Comparison of ENCODE assay signal across 8 mouse cellular contexts in the genomic region with DNA sequence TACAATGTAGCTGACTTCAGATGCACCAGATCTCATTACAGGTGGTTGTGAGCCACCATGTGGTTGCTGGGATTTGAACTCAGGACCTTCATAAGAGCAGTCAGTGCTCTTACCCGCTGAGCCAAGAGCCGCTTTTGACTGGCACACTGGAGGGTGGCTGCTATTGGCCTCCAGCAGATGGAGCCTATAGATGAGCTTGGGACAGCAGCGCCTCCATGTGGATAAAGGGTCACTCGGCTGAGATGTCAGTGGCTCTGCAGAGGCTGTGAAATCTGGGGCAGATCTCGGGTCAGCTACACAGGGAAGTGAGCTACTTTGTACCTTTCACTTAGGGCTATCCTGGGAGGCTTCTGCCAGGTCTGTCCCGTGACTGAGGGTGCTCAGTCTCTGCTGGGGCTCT. TPM values are rescaled to one million over a fixed set of nuclear protein-coding genes. Genes with fewer than 3 reads are reported as not detected.
DNase-seq lines count a peak whose midpoint lies in the region; ATAC-seq and TF ChIP-seq lines count a peak whose summit lies in the region.

No protein-coding gene starts in this region.

- H3K4me1 ChIP-seq in forebrain, postnatal 0 days (ENCODE audit: insufficient read depth), result no peaks in the 10 kb centered on the region
- H3K4me1 ChIP-seq in forebrain, embryonic 13.5 days, result no peaks in the 10 kb centered on the region
- H3K4me1 ChIP-seq in midbrain, postnatal 0 days (ENCODE audit: insufficient read depth, low read length), result no peaks in the 10 kb centered on the region
- H3K4me1 ChIP-seq in midbrain, embryonic 15.5 days, result no peaks in the 10 kb centered on the region
- H3K4me1 ChIP-seq in heart, embryonic 12.5 days (replicated peaks), result peaks cover 6% of the 10 kb centered on the region; the same call in 1 of the 2 replicates

- peak; percentile 30; the same call in 1 of the 2 replicates for ATAC-seq in forebrain, postnatal 0 days
- ATAC-seq in forebrain, embryonic 13.5 days, result no peak
- ATAC-seq in midbrain, postnatal 0 days (ENCODE audit: low FRiP score), result no peak
- no peak for ATAC-seq in midbrain, embryonic 15.5 days (replicated peaks)
- no peak for ATAC-seq in heart, embryonic 12.5 days (ENCODE audit: insufficient number of reproducible peaks, low FRiP score)

- peaks cover 8% of the 10 kb centered on the region for H3K36me3 ChIP-seq in forebrain, postnatal 0 days (ENCODE audit: insufficient read depth)
- peaks cover 7% of the 10 kb centered on the region for H3K36me3 ChIP-seq in forebrain, embryonic 13.5 days (ENCODE audit: poor library complexity, severe bottlenecking)
- H3K36me3 ChIP-seq in midbrain, postnatal 0 days (ENCODE audit: insufficient read depth, low read length), result peaks cover 2% of the 10 kb centered on the region; the same call in 1 of the 2 replicates
- no peaks in the 10 kb centered on the region for H3K36me3 ChIP-seq in midbrain, embryonic 15.5 days (replicated peaks)
- no peaks in the 10 kb centered on the region; the same call in 1 of the 2 replicates for H3K36me3 ChIP-seq in heart, embryonic 12.5 days

- no peak overlapping the region for H3K4me3 ChIP-seq in forebrain, postnatal 0 days (ENCODE audit: low read depth, low read length)
- no peak overlapping the region for H3K4me3 ChIP-seq in forebrain, embryonic 13.5 days
- no peak overlapping the region for H3K4me3 ChIP-seq in midbrain, postnatal 0 days (ENCODE audit: low read depth, low read length)
- H3K4me3 ChIP-seq in midbrain, embryonic 15.5 days, result no peak overlapping the region
- no peak overlapping the region for H3K4me3 ChIP-seq in heart, embryonic 12.5 days

- peak; percentile 54 for TF ChIP-seq CTCF in forebrain, postnatal 0 days (IDR thresholded peaks at IDR 0.05; ENCODE audit: low read depth)
- peak; percentile 57 for TF ChIP-seq CTCF in midbrain, postnatal 0 days (IDR thresholded peaks at IDR 0.05)

- no peaks in the 10 kb centered on the region for H3K27me3 ChIP-seq in forebrain, postnatal 0 days (ENCODE audit: insufficient read depth, low read length)
- no peaks in the 10 kb centered on the region for H3K27me3 ChIP-seq in forebrain, embryonic 13.5 days
- H3K27me3 ChIP-seq in midbrain, postnatal 0 days (ENCODE audit: insufficient read depth, low read length), result no peaks in the 10 kb centered on the region
- H3K27me3 ChIP-seq in midbrain, embryonic 15.5 days (replicated peaks), result no peaks in the 10 kb centered on the region
- no peaks in the 10 kb centered on the region for H3K27me3 ChIP-seq in heart, embryonic 12.5 days (replicated peaks)

- H3K4me2 ChIP-seq in forebrain, postnatal 0 days (ENCODE audit: low read depth), result no peak overlapping the region
- no peak overlapping the region for H3K4me2 ChIP-seq in forebrain, embryonic 13.5 days
- no peak overlapping the region for H3K4me2 ChIP-seq in midbrain, postnatal 0 days (ENCODE audit: low read depth, low read length, poor library complexity, severe bottlenecking)
- H3K4me2 ChIP-seq in midbrain, embryonic 15.5 days, result no peak overlapping the region
- no peak overlapping the region for H3K4me2 ChIP-seq in heart, embryonic 12.5 days

- H3K9me3 ChIP-seq in forebrain, postnatal 0 days (ENCODE audit: low read length), result no peaks in the 10 kb centered on the region
- H3K9me3 ChIP-seq in forebrain, embryonic 13.5 days (replicated peaks), result no peaks in the 10 kb centered on the region
- no peaks in the 10 kb centered on the region for H3K9me3 ChIP-seq in midbrain, postnatal 0 days (ENCODE audit: low read length)
- H3K9me3 ChIP-seq in midbrain, embryonic 15.5 days, result no peaks in the 10 kb centered on the region
- no peaks in the 10 kb centered on the region for H3K9me3 ChIP-seq in heart, embryonic 12.5 days (replicated peaks)

- H3K9ac ChIP-seq in forebrain, postnatal 0 days, result no peak overlapping the region
- H3K9ac ChIP-seq in forebrain, embryonic 13.5 days, result no peak overlapping the region
- no peak overlapping the region for H3K9ac ChIP-seq in midbrain, postnatal 0 days (replicated peaks; ENCODE audit: low read length, poor library complexity, severe bottlenecking)
- no peak overlapping the region for H3K9ac ChIP-seq in midbrain, embryonic 15.5 days
- no peak overlapping the region for H3K9ac ChIP-seq in heart, embryonic 12.5 days

- WGBS in forebrain, postnatal 0 days, result 30% methylated on average over 6 of the region's 6 CpGs
- WGBS in forebrain, embryonic 13.5 days, result 32% methylated on average over 6 of the region's 6 CpGs
- 23% methylated on average over 6 of the region's 6 CpGs for WGBS in midbrain, postnatal 0 days
- WGBS in midbrain, embryonic 15.5 days, result 23% methylated on average over 6 of the region's 6 CpGs
- WGBS in heart, embryonic 12.5 days, result 25% methylated on average over 6 of the region's 6 CpGs

- DNase-seq in forebrain, postnatal 0 days, result no peak
- peak; percentile 42 for DNase-seq in midbrain, postnatal 0 days (ENCODE audit: low spot score)
- DNase-seq in embryo, embryonic 11 days, result peak; percentile 35
- DNase-seq in thymus, postnatal 0 days (ENCODE audit: low spot score), result peak; percentile 46
- DNase-seq in layer of hippocampus, adult 9-10 months (ENCODE audit: low spot score), result no peak

- H3K27ac ChIP-seq in forebrain, postnatal 0 days (ENCODE audit: low read depth, low read length), result no peak overlapping the region
- H3K27ac ChIP-seq in forebrain, embryonic 13.5 days, result no peak overlapping the region
- no peak overlapping the region for H3K27ac ChIP-seq in midbrain, postnatal 0 days (ENCODE audit: low read depth, low read length)
- H3K27ac ChIP-seq in midbrain, embryonic 15.5 days, result no peak overlapping the region
- no peak overlapping the region for H3K27ac ChIP-seq in heart, embryonic 12.5 days (ENCODE audit: poor library complexity, severe bottlenecking)

RNA-seq across cellular contexts. Expression of gene Capn11, which starts 3.3 kb away (rescaled TPM):
- total RNA-seq in forebrain, postnatal 0 days (2014; rRNA removed), result 0.85 and 1.3 TPM in 2 replicates
- polyA plus RNA-seq in forebrain, postnatal 0 days (2015; fragmentation: Nextera tagmentation; extraction: Ambion mirVana), result 0.06 and 1.5 TPM in 2 replicates
- polyA plus RNA-seq in forebrain, embryonic 13.5 days (2015; fragmentation: Nextera tagmentation; extraction: Ambion mirVana), result 0.30 and 0.72 TPM in 2 replicates
- 1.2 and 1.4 TPM in 2 replicates for total RNA-seq in midbrain, postnatal 0 days (2014; rRNA removed)
- polyA plus RNA-seq in midbrain, postnatal 0 days (2015; fragmentation: Nextera tagmentation; extraction: Ambion mirVana), result 0.19 and 1.4 TPM in 2 replicates
- polyA plus RNA-seq in midbrain, embryonic 15.5 days (2015; fragmentation: Nextera tagmentation; extraction: Ambion mirVana), result 0.65 and 1.2 TPM in 2 replicates
- 0.05 TPM in 1 of 2 replicates, not detected in the other for polyA plus RNA-seq in thymus, postnatal 0 days (2015; fragmentation: Nextera tagmentation; extraction: Ambion mirVana)
- 0.46 and 0.56 TPM in 2 replicates for polyA plus RNA-seq in heart, embryonic 12.5 days (2016; fragmentation: Nextera tagmentation; extraction: Ambion mirVana)

RNA-seq across cellular contexts. Expression of gene Mrpl14, which starts 30.3 kb away (rescaled TPM):
- total RNA-seq in forebrain, postnatal 0 days (2014; rRNA removed), result 25.3 and 40.2 TPM in 2 replicates
- polyA plus RNA-seq in forebrain, postnatal 0 days (2015; fragmentation: Nextera tagmentation; extraction: Ambion mirVana), result 98.6 and 120 TPM in 2 replicates
- 116 and 125 TPM in 2 replicates for polyA plus RNA-seq in forebrain, embryonic 13.5 days (2015; fragmentation: Nextera tagmentation; extraction: Ambion mirVana)
- 41.9 and 42.8 TPM in 2 replicates for total RNA-seq in midbrain, postnatal 0 days (2014; rRNA removed)
- 113 and 114 TPM in 2 replicates for polyA plus RNA-seq in midbrain, postnatal 0 days (2015; fragmentation: Nextera tagmentation; extraction: Ambion mirVana)
- 118 and 124 TPM in 2 replicates for polyA plus RNA-seq in midbrain, embryonic 15.5 days (2015; fragmentation: Nextera tagmentation; extraction: Ambion mirVana)
- 174 and 197 TPM in 2 replicates for polyA plus RNA-seq in thymus, postnatal 0 days (2015; fragmentation: Nextera tagmentation; extraction: Ambion mirVana)
- 128 and 129 TPM in 2 replicates for polyA plus RNA-seq in heart, embryonic 12.5 days (2016; fragmentation: Nextera tagmentation; extraction: Ambion mirVana)

RNA-seq across cellular contexts. Expression of gene Tmem63b, which starts 30.9 kb away (rescaled TPM):
- 198 and 228 TPM in 2 replicates for total RNA-seq in forebrain, postnatal 0 days (2014; rRNA removed)
- polyA plus RNA-seq in forebrain, postnatal 0 days (2015; fragmentation: Nextera tagmentation; extraction: Ambion mirVana), result 109 and 131 TPM in 2 replicates
- 91.1 and 92.9 TPM in 2 replicates for polyA plus RNA-seq in forebrain, embryonic 13.5 days (2015; fragmentation: Nextera tagmentation; extraction: Ambion mirVana)
- total RNA-seq in midbrain, postnatal 0 days (2014; rRNA removed), result 213 and 264 TPM in 2 replicates
- polyA plus RNA-seq in midbrain, postnatal 0 days (2015; fragmentation: Nextera tagmentation; extraction: Ambion mirVana), result 149 and 153 TPM in 2 replicates
- polyA plus RNA-seq in midbrain, embryonic 15.5 days (2015; fragmentation: Nextera tagmentation; extraction: Ambion mirVana), result 173 and 177 TPM in 2 replicates
- 16.6 and 18.6 TPM in 2 replicates for polyA plus RNA-seq in thymus, postnatal 0 days (2015; fragmentation: Nextera tagmentation; extraction: Ambion mirVana)
- 41.2 and 41.4 TPM in 2 replicates for polyA plus RNA-seq in heart, embryonic 12.5 days (2016; fragmentation: Nextera tagmentation; extraction: Ambion mirVana)

RNA-seq across cellular contexts. Expression of gene Mymx, which starts 53.9 kb away (rescaled TPM):
- total RNA-seq in forebrain, postnatal 0 days (2014; rRNA removed), result not detected in 2 replicates
- polyA plus RNA-seq in forebrain, postnatal 0 days (2015; fragmentation: Nextera tagmentation; extraction: Ambion mirVana), result not detected in 2 replicates
- not detected in 2 replicates for polyA plus RNA-seq in forebrain, embryonic 13.5 days (2015; fragmentation: Nextera tagmentation; extraction: Ambion mirVana)
- not detected in 2 replicates for total RNA-seq in midbrain, postnatal 0 days (2014; rRNA removed)
- polyA plus RNA-seq in midbrain, postnatal 0 days (2015; fragmentation: Nextera tagmentation; extraction: Ambion mirVana), result not detected in 2 replicates
- polyA plus RNA-seq in midbrain, embryonic 15.5 days (2015; fragmentation: Nextera tagmentation; extraction: Ambion mirVana), result not detected in 2 replicates
- 1.5 and 1.7 TPM in 2 replicates for polyA plus RNA-seq in thymus, postnatal 0 days (2015; fragmentation: Nextera tagmentation; extraction: Ambion mirVana)
- polyA plus RNA-seq in heart, embryonic 12.5 days (2016; fragmentation: Nextera tagmentation; extraction: Ambion mirVana), result 0.24 and 0.92 TPM in 2 replicates

RNA-seq across cellular contexts. Expression of gene Slc29a1, which starts 56.4 kb away (rescaled TPM):
- 68.3 and 84.5 TPM in 2 replicates for total RNA-seq in forebrain, postnatal 0 days (2014; rRNA removed)
- 76.2 and 84.4 TPM in 2 replicates for polyA plus RNA-seq in forebrain, postnatal 0 days (2015; fragmentation: Nextera tagmentation; extraction: Ambion mirVana)
- polyA plus RNA-seq in forebrain, embryonic 13.5 days (2015; fragmentation: Nextera tagmentation; extraction: Ambion mirVana), result 47.2 and 51.9 TPM in 2 replicates
- 45.3 and 82.1 TPM in 2 replicates for total RNA-seq in midbrain, postnatal 0 days (2014; rRNA removed)
- polyA plus RNA-seq in midbrain, postnatal 0 days (2015; fragmentation: Nextera tagmentation; extraction: Ambion mirVana), result 38.4 TPM in 2 replicates
- 30.7 and 33.0 TPM in 2 replicates for polyA plus RNA-seq in midbrain, embryonic 15.5 days (2015; fragmentation: Nextera tagmentation; extraction: Ambion mirVana)
- polyA plus RNA-seq in thymus, postnatal 0 days (2015; fragmentation: Nextera tagmentation; extraction: Ambion mirVana), result 243 and 252 TPM in 2 replicates
- polyA plus RNA-seq in heart, embryonic 12.5 days (2016; fragmentation: Nextera tagmentation; extraction: Ambion mirVana), result 68.3 and 74.1 TPM in 2 replicates

Comparison
In these comparisons a context has a peak if more than half of its experiments do, and no peak if none do; other contexts are left out.
1. DNase-seq: peak in midbrain, postnatal 0 days (single experiment), embryo, embryonic 11 days (single experiment) and thymus, postnatal 0 days (single experiment); none in forebrain, postnatal 0 days (single experiment) and layer of hippocampus, adult 9-10 months (single experiment).